Mouse (Mus musculus): ENCODE measurements at regions not wholly inside any gene's neighbourhood (a gene's known extent, or its start where the extent isn't known, plus 50 kb on each side); places are given as distances from the start of the nearest gene placed in this dataset.

GRCm38 (mm10) chr4:131565203-131565602, 272.9 kb downstream of the Ptpru start:
- TF ChIP-seq CTCF (IDR thresholded peaks at IDR 0.05; ENCODE audit: borderline replicate concordance, insufficient read depth, low read length) (no peak), POLR2A (IDR thresholded peaks at IDR 0.05; ENCODE audit: low read depth, low read length) (no peak)

Measured in embryonic fibroblast, embryonic 13.5 days (primary cell).